In genomic region chr2:84733579-84734300, GRCm38 (mm10) we compare ENCODE assay signal across 8 mouse cellular contexts. TPM values are rescaled to one million over a fixed set of nuclear protein-coding genes. Genes with fewer than 3 reads are reported as not detected.
DNase-seq lines count a peak whose midpoint lies in the region; ATAC-seq lines count a peak whose summit lies in the region.

TSS of gene Ypel4 (plus strand) at chr2:84734058.

- intact Hi-C loops in left cerebral cortex, postnatal 4 days (cut with DNase I) = no loop called here

- no peaks in the 10 kb centered on the region for H3K36me3 ChIP-seq in kidney, embryonic 14.5 days (ENCODE audit: control insufficient read depth, insufficient read depth, low read length)
- no peaks in the 10 kb centered on the region for H3K36me3 ChIP-seq in hindbrain, embryonic 10.5 days
- no peaks in the 10 kb centered on the region for H3K36me3 ChIP-seq in midbrain, embryonic 13.5 days
- no peaks in the 10 kb centered on the region for H3K36me3 ChIP-seq in splenic B cell, adult 2 months (ENCODE audit: control insufficient read depth, insufficient read depth, low read length, poor library complexity, severe bottlenecking)

- H3K9ac ChIP-seq in kidney, embryonic 14.5 days (ENCODE audit: low read depth, low read length) = peak within 1 kb of the TSS; percentile 42
- peak within 1 kb of the TSS; percentile 90 for H3K9ac ChIP-seq in midbrain, embryonic 13.5 days (replicated peaks)

- peak within 1 kb of the TSS; percentile 42 for H3K4me3 ChIP-seq in kidney, embryonic 14.5 days (ENCODE audit: low read length)
- peak within 1 kb of the TSS; percentile 46 for H3K4me3 ChIP-seq in brown adipose tissue, adult 24 weeks (ENCODE audit: insufficient read depth, low read depth, low read length)
- H3K4me3 ChIP-seq in hindbrain, embryonic 10.5 days = peak within 1 kb of the TSS; percentile 68
- peak within 1 kb of the TSS; percentile 70 for H3K4me3 ChIP-seq in midbrain, embryonic 13.5 days (replicated peaks)

- peak within 1 kb of the TSS; percentile 46 for H3K4me2 ChIP-seq in kidney, embryonic 14.5 days (replicated peaks; ENCODE audit: low read depth, low read length)
- peak within 1 kb of the TSS; percentile 66 for H3K4me2 ChIP-seq in midbrain, embryonic 13.5 days (replicated peaks)

- no peak for DNase-seq in kidney, adult 18-20 months
- DNase-seq in hindbrain, embryonic 10.5 days (ENCODE audit: low spot score) = peak; percentile 64
- DNase-seq in left cerebral cortex, postnatal 4 days = peak; percentile 75
- DNase-seq in splenic B cell, adult 2 months (ENCODE audit: low read depth, low spot score) = peak; percentile 45

- ATAC-seq in kidney, embryonic 14.5 days (ENCODE audit: low FRiP score, low TSS enrichment) = peak; percentile 17
- ATAC-seq in erythroid progenitor cell, adult 5-6 weeks (replicated peaks; ENCODE audit: low FRiP score, poor library complexity, severe bottlenecking) = peak; percentile 45
- peak; percentile 78 for ATAC-seq in midbrain, embryonic 13.5 days

- no peaks in the 10 kb centered on the region for H3K9me3 ChIP-seq in kidney, embryonic 14.5 days (ENCODE audit: control insufficient read depth, low read length)
- H3K9me3 ChIP-seq in hindbrain, embryonic 10.5 days = no peaks in the 10 kb centered on the region
- no peaks in the 10 kb centered on the region for H3K9me3 ChIP-seq in midbrain, embryonic 13.5 days

- no peaks in the 10 kb centered on the region for H3K27me3 ChIP-seq in kidney, embryonic 14.5 days (ENCODE audit: control insufficient read depth, insufficient read depth, low read length)
- H3K27me3 ChIP-seq in hindbrain, embryonic 10.5 days (ENCODE audit: insufficient read depth, poor library complexity, severe bottlenecking) = no peaks in the 10 kb centered on the region
- no peaks in the 10 kb centered on the region for H3K27me3 ChIP-seq in midbrain, embryonic 13.5 days
- H3K27me3 ChIP-seq in splenic B cell, adult 2 months (ENCODE audit: control insufficient read depth, insufficient read depth, low read length, poor library complexity, severe bottlenecking) = no peaks in the 10 kb centered on the region; the same call in 1 of the 2 replicates

- peaks cover 48% of the 10 kb centered on the region for H3K4me1 ChIP-seq in kidney, embryonic 14.5 days (ENCODE audit: control insufficient read depth, insufficient read depth, low read length)
- no peaks in the 10 kb centered on the region; the same call in 1 of the 2 replicates for H3K4me1 ChIP-seq in brown adipose tissue, adult 24 weeks (ENCODE audit: control insufficient read depth, insufficient read depth, insufficient read length, low read length)
- peaks cover 56% of the 10 kb centered on the region for H3K4me1 ChIP-seq in hindbrain, embryonic 10.5 days (replicated peaks)
- peaks cover 52% of the 10 kb centered on the region for H3K4me1 ChIP-seq in midbrain, embryonic 13.5 days (replicated peaks)

- WGBS in kidney, embryonic 14.5 days = 2% methylated on average over 8 of the region's 8 CpGs
- WGBS in hindbrain, embryonic 10.5 days = 4% methylated on average over 8 of the region's 8 CpGs
- WGBS in midbrain, embryonic 13.5 days = 2% methylated on average over 8 of the region's 8 CpGs

- H3K27ac ChIP-seq in kidney, embryonic 14.5 days (ENCODE audit: low read depth, low read length) = peak within 1 kb of the TSS; percentile 2; the same call in 1 of the 2 replicates
- H3K27ac ChIP-seq in brown adipose tissue, adult 24 weeks (replicated peaks; ENCODE audit: low read depth, low read length) = no peak within 1 kb of the TSS
- H3K27ac ChIP-seq in hindbrain, embryonic 10.5 days = peak within 1 kb of the TSS; percentile 93
- peak within 1 kb of the TSS; percentile 90 for H3K27ac ChIP-seq in midbrain, embryonic 13.5 days

RNA-seq across cellular contexts. Expression of gene Ypel4, which starts in this region (rescaled TPM):
- 10.0 and 10.4 TPM in 2 replicates for polyA plus RNA-seq in kidney, embryonic 14.5 days (2014; fragmentation: Nextera tagmentation; extraction: Ambion mirVana)
- not detected in 2 replicates for polyA plus RNA-seq in brown adipose tissue, adult 24 weeks (2012; ENCODE audit: insufficient read depth, insufficient read length, missing spikeins)
- total RNA-seq in erythroid progenitor cell, adult 5-6 weeks (2015; ENCODE audit: low replicate concordance) = 377 and 399 TPM in 2 replicates
- total RNA-seq in erythroid progenitor cell, adult 5-6 weeks (2017; ENCODE audit: low replicate concordance) = 327 and 382 TPM in 2 replicates
- polyA plus RNA-seq in hindbrain, embryonic 10.5 days (2016; fragmentation: Nextera tagmentation; extraction: Ambion mirVana) = 10.0 and 14.6 TPM in 2 replicates
- 10 to 100 TPM; 13.7 to 15.4 TPM for total RNA-seq in left cerebral cortex, postnatal 4 days (2021)
- 30.7 and 32.0 TPM in 2 replicates for polyA plus RNA-seq in midbrain, embryonic 13.5 days (2015; fragmentation: Nextera tagmentation; extraction: Ambion mirVana)

Comparison
In these comparisons a context has a peak if more than half of its experiments do, and no peak if none do; other contexts are left out.
1. RNA of gene Ypel4 (total RNA-seq): 327 to 399 TPM in erythroid progenitor cell, adult 5-6 weeks; 13.7 to 15.4 TPM in left cerebral cortex, postnatal 4 days; every median in the first group is over 10 times any median in the second.
2. ATAC-seq: peak in every context shown above with its lines; median percentile 78 in midbrain, embryonic 13.5 days; 45 in erythroid progenitor cell, adult 5-6 weeks; 17 in kidney, embryonic 14.5 days.
3. Peak in every context shown above with its lines, with median percentiles within 50 percentile points of each other: H3K4me3 ChIP-seq.